Mouse (Mus musculus) spleen, postnatal 10 days (tissue): ENCODE results near the gene Dand5.
A peak's percentile ranks its signal among the peaks of the same experiment; 100 is the strongest.

ENCODE experiments used
- DNase-seq, 2 experiments: peaks; one replicate each; pipeline ENCODE4 v3.0.0; 2021 to 2022; ENCODE audit warnings: low spot score in 2 of 2

The Dand5 gene

DNA sequence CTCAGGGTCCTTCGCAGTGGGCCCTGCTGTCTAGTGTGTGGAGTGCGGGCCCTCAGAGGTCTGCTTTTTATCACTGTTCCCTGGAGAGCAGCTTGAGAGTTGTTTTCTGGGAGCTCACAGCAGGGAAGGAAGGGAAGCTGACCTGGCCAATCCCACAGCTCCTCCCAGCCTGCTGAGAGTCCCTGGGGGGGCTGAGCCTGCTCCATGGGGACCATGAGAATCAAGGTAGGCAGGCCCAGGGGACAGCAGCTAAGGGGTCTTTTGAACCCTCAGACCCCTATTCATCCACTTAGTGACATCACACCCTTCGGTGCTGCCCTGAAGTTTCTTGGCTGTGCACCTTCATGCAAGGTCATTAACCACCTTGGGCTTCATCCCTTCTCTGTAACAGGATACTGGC, at the start of gene Dand5:
Dand5 (minus strand) TSS at position 101 of the 400 bp plus-strand sequence.
- DNase-seq = no peak

DNA sequence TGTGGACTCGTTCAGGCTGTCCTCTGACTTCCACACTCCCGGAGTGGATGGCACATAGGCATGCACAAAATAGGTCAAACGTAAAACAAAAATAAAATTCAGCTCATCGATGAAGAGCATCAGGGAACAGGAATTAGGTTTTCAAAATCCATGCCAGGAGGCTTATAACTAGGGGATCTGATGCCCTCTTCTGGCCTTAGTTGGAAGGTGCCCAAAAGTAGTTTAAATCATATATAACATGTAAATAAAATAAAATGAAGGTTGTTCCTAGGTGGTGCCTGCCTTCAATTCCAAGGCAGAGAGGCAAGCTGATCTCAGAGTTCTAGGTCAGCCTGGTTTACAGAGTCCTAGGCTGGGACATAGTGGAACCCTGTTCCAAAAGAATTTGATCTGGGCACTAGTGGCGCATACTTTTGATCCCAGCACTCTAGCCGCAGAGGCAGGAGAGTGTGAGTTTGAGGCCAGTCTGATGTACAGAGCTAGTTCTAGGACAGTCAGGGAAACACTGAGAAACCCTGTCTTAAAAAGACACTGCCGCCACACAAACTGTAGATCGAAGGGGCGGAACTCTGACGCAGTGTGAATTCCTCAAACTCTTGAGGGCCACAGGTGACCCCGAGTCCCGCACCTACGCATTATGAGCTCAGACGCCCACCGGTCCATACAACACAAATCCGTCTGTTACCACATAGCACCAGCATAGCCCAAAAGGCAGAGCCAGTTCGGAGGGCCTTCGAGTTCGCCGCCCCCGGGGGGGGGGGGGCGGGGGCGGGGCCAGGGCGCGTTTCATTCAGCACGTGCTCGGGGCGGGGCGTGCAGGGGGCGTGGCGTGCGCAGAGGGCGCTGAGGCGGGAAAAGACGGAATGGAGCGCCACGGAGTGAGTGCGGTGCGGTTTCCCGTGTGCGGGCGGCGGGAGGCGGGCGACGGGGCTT, 49.0 kb upstream of the Dand5 start, which contains the start of gene Syce2:
Syce2 (plus strand) TSS at position 736 of the 933 bp plus-strand sequence.
- DNase-seq = peak; percentile 86 to 94

DNA sequence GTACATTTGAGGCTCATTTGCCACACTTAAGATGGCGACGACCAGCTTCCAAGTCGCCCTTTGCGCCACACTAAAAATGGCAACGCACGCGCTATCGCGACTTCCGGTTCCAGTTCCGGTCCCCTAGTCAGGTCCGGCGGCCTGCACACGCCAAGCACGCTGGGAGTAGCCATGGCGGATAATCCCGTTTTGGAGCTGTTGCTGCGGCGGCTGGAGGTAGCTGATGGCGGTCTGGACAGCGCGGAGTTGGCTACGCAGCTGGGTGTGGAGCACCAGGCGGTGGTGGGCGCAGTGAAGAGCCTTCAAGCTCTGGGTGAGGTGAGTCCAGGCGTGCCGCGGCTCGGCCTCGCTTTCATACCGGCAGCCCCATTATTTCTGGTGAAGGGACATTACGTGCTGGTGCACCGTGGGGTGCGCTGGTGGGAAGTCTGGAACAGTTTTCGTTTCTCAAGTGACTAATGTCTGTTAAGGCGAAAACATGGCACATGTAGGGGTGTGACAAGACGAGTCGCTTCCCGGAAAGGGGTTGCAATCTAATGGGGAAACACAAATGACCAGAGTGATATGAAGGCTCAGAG, 34.3 kb upstream of the Dand5 start, which contains the start of gene Farsa:
Farsa (plus strand) TSS at position 126 of the 578 bp plus-strand sequence.
- peak; percentile 87 to 94 for DNase-seq

DNA sequence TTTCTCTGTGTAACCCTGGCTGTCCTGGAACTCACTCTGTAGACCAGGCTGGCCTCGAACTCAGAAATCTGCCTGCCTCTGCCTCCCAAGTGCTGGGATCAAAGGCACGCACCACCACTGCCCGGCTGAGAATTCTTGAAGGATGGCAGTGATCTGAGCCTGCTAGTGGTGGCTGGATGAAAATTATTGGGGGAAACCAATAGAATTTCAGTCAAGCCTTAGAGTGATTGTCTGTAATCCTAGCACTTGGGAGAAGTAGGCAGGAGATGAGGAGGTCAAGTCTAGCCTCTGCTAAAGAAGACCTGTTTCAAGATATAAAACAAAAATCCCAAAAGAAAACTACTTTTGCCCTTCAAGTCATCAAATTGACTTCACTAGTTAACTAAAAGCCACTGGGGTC, 33.8 kb upstream of the Dand5 start:
- no peak for DNase-seq

DNA sequence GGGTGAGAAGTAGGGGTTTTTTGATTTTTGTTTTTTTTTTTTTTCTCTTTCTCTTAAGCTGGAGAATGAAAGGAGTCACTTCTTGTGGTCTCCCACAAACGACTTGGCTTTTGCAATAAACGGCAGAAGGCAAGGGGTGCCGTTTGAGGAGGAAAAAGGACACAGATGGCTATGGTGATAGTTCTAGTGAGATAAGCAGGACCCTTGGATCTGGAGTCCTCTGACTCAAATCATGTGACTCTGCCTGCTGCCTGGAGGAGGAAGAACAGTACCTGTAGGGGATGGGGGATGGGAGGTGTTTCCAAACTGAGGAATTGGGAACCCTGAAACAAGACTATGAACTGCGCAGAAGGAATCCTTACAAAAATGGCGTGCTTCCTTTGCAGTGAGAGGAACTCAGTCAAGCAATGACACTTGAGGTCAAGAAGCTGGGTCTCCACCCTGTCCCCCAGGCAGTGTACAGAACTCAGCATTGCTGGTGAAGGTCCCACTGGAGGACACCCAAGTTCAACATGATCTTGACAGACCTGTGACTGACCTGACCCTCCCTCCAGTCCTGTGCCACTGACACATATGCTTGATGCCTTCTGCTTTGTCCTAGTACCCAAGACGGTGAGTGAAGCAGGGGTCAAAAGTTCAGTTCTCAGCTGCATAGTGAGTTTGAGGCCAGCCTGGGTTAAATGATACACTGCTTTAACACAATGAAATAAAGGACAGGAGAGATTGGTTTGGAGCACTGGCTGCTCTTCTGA, 25.2 kb upstream of the Dand5 start:
- DNase-seq = peak in 1 of 2 experiments; percentile 39

DNA sequence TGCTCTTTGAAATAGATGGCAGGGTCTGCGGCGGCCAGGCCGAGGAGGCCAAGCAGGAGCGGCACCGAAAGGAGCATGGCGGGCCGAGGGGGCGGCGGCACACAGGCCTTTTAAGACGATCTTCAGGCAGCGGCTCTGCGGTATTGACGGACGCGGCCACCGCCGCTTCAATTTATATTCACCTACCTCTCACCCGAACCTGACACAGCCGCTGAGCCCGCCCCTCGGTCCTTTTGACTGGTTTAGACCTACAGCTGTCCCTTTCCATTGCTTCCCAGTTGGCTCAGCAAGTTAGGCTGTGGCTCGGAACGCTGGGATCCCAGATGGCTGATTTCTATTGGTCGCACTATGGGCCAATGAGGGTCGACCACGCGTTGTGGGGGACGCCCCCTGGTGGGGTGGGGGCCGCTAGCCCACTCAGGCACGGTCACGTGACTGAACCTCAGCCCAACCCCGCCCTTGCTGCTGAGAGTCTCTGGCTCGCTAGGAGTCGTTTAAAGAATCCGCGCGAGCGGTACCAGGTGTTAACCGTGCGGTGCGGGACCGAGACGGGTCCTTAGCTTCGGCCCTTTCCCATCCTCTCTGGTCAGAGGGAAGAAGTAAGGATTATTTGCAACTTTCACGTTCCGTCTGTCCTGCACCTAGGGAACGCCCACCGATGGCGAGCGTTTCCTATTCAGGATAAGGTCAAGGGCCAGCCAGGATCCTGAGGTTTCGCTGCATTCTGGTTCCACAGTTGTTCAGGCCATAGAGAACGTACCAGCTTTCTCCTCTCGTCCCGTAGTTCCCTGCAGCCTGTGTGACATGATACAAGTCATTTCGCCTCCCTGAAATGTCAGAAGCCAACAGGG, 24.3 kb upstream of the Dand5 start, which contains the start of gene Calr:
Calr (minus strand) TSS at position 213 of the 851 bp plus-strand sequence.
- peak; percentile 97 to 99 for DNase-seq

DNA sequence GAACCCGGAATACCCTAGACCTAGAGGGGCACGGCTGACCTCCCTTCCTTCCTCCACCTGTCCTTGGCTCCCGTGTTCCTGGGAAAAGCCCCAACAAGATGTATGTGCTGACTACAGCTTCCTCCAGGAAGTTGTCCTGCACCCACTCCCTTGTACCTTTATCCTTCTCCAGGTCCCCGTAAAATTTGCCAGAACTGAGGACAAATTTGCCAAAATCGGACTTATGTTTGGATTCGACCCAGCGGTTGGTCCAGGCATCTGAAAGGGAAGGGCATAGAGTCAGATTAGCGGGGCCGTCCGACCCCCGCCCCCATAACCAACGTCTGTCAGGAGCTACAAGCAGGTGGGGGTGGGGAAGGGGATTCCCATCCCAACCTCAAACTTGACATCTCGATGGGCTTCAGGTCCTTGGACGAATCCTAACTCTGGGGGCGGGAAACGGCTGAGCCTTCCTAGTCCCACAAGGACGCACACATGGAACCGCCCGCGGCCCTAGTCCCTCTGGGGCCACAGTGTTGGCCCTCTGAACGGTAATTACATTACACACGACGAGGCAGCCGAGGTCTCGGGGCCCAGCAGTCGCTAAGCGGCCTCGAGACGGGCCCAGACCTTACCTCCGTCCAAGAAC, 23.6 kb upstream of the Dand5 start:
- DNase-seq = no peak

DNA sequence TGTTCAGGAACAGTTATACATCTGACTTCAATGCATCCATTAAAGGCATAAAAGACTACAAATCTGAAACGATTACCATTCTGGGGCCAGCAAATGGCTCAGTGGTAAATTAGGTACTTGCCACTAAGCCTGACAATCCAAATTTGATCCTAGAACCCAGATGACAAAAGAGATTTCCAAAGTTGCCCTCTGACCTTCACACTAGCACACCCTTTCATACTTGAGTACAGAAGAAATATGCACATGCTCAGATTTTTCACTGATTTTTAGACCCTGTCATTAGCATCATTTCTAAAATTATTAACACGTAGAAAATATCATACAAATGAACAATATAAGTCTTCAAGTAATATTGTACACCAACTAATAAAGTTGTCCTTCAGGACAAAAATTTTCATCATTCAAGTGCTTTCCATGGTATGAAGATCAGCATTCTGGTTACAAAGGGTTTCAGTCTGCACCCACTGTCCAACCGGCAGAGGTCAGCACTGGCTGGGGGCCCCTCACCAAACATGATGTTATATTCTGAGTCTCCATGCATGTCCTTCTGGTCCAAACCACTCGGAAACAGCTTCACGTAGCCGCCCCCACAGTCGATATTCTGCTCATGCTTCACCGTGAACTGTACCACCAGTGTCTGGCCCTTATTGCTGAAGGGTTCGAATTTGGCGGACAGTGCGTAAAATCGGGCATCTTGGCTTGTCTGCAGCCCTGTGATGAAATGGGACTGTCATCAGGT, 22.9 kb upstream of the Dand5 start:
- peak; percentile 36 to 60 for DNase-seq

DNA sequence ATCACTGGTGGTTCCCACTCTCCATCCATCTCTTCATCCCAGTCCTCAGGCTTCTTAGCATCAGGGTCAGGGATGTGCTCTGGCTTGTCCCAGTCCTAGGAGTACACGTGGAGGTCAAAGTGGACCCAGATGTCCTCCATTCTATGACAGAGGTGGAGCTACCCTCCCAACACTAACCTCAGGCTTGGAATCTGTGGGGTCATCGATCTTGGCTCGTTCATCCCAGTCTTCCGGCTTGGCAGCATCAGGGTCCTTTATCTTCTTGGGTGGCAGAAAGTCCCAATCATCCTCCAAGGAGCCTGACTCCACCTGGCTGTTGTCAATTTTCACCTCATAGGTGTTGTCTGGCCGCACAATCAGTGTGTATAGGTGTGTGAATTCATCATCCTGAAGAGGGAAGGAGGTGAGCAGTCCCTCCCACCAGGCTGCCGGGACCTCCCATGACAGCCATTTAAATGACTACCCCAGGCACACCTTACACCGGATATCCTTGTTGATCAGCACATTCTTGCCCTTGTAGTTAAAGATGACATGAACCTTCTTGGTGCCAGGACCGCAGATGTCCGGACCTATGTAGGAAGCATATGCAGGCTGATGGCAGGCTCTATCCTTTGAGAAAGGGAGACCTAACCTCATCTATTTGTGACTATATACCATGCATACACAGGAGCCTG, 21.9 kb upstream of the Dand5 start:
- DNase-seq = no peak

DNA sequence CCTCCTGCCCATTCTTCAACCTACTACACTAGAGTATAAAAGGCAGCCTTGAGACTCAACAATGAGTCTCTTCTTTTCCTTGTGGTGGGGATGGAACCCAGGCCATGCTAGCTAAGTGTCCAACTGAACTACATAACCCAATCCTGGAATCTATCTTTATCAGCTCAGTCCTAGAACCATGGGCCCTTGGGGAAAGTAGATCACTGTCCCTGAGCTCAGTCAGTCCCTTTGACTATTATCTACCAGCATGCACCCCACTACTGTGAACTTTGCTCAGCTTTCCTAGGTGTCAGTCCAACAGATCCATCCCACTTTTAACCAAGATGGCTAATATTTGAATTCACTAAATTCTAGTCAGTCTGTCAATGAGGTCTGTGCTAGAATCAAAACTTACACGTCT, 18.9 kb upstream of the Dand5 start:
- no peak for DNase-seq

DNA sequence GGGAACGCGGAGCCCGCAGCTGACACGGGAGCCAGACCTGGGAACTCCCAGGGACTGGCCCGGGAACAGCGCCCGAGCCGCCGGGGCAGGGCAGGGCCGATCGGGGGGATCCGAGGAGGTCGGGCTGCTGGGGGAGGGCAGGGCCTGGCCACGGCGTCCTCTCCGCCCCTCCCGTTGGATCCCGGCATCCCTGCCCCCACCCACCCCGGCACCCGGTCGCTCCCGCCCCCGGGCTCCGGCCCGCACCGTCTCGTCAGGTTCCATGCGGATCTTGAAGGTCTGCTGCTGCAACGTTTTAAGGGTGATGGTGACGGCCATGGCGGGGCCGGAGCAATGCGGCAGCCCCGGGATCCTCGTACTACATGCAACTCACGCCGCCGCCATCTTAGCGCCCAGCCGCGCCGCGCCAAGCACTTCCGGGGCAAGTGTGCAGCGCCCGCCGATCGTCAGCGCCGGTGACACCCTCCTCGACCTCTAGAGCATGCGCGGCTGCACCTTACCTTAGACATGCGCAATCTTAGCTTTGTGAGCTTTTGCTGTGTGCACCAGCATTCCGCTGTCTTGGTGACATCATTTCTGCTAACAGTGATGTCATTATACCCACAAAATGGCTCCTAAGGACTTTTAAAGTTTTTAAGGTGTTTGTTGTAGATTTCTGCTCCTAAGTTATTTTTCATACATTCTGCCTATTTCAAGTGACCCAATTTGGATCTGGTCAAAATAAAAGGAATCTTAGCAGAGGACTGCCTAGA, 17.8 kb upstream of the Dand5 start, which contains the start of gene Rad23a:
Rad23a (minus strand) TSS at position 418 of the 752 bp plus-strand sequence.
- peak; percentile 86 to 94 for DNase-seq

DNA sequence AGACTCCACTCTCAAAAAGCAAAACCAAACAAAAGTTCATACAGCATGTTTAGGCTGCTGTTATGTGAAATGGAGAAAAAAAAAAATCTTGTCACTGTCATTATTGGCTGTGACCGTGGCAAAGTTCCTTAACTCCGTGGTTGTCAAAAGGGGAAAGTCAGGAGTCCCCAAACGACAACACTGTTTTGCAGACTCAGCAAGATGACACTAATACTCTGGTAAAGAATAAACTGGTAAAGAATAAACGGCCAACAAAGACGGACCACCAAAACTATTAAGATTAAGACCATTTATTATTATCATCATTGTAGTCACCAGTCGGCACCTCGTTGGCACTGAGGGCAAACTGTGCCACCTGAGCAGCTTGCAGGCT, 17.2 kb upstream of the Dand5 start:
- no peak for DNase-seq

DNA sequence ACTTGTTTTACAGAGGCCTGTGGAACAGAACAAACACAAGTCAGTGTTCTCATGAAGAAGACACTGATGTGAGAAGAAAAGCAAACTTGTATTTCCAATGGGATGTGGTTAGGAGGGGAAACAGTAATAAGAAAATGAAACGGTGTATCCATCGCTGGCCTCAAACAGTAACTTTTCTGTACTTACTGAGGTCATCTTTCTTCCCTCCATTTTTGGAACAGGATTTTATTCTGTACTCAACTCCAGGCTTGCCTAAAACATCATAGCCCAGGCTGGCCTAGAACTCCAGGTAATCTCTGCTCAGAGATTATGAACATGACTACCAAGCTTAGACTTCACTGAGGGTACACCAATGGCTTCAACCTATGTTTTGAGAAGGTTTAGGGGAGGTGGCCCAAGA, 16.8 kb upstream of the Dand5 start:
- DNase-seq = peak in 1 of 2 experiments; percentile 33

DNA sequence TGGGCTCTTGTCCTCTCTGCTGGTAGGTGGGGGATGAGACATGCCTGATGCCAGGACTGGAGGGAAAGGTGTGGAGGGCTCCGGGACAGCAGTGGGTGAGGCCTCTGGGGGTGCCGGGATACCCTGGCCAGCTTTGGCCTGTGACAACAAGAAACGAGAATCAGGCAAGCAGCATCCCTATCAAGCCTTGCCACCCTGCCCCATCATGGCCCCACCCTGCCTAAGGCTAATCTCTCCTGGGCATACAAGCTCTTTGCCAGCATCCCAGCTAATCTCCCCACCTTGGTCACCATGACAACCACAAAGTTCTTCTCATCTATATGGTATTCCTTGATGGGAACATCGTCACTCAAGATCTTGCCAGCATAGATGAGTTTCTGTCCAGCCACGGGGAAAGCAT, 15.9 kb upstream of the Dand5 start:
- peak in 1 of 2 experiments; percentile 87 for DNase-seq

DNA sequence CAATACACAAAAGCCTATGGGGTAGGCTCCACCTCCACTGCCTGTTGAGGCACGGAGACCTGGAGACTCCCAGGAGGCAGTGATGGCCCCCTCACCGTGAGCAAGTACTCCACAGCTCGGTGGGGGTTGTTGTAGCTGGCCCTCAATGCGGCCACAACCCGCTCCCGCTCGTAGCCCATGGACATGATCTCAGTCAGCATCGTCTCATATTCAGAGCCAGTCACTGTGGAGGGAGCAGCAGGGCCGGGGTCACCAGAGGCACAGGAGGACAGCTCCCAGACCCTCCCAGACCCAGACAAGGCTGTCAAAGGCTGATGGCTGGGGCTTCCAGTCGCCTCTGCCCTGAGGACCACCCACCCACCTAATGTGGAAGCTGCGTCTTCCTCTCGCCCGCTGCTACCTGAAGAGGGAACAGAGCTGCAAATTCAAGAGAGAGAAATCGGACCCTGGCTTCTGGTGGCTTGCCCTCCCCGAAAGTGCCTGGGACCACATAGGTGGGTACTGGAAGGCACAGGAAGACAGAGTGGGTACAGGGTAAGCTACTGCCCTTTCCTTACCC, 15.4 kb upstream of the Dand5 start:
- peak; percentile 48 to 80 for DNase-seq

DNA sequence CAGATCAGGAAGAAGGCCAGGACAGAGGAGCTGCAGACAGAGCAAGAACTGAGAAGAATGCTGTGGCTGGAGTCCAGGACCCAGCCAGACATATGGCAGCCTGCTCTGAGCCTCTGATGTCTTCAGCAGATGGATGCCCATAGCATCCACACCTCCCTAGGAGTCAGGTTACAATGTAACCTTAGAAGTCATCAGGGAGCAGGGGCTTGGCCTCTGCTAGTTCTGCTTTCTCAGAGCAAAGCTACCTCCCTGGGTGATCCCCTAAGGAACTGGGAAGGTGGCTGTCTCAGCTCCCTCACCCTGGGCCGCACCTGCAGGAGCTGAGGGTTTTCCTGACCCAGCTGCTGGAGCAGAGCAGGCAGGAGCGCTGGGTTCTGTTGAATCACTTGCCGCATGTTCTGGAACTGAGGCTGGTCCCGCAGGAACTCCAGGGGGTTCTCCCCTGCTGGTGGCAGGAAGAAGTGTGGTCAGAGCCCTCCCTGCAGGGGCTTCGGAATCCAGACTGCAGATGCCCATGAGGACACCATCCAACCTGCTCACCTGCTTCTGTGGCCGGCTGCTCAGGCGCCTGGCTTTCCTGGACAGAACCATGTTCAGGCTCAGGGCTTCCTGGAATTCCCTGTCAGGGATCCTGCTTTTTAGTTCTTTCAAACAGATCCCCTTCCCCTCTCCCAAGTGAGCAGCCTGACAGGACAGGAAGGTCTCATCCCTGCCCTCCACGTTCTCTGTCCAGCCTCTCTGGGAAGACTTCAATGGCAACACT, 14.7 kb upstream of the Dand5 start:
- peak; percentile 45 to 64 for DNase-seq
